Mouse (Mus musculus): ENCODE data around the gene Sfr1. TPM values are rescaled to one million over a fixed set of nuclear protein-coding genes. Genes with fewer than 3 reads are reported as not detected.

Gene Sfr1
- polyA plus RNA-seq, 1 experiment from 2014 or later, result 217 TPM

DNA sequence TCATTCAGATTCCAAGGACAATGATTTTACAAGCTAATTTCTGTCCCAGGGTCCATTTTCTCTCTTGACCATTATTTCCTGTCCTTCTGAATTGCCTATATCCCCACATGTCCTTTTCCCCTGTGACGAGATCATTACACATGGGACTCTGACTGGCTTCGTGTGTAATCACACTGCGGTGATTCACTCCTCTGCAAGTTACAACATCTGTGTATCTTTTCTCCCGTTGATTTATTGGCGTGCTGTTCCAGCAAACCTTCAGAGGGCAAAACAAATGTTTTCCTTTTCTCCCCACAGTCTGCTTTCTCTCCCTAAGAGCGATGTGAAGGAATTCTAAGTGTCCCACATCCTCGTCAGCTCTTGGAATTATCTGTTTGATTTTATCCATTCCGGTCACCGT is 31.7 kb upstream of the Sfr1 start:
- H3K4me1 ChIP-seq (ENCODE audit: control insufficient read depth in 2 of 2, insufficient read depth in 2 of 2, low read length in 2 of 2), result no peaks in the 10 kb centered on the region
- ATAC-seq (ENCODE audit: insufficient number of reproducible peaks, insufficient read depth, low FRiP score, low read depth), result no peak
- H3K27ac ChIP-seq (replicated peaks in 1 of 2; ENCODE audit: control insufficient read depth in 1 of 2, insufficient read depth in 1 of 2, low read depth in 2 of 2, low read length in 2 of 2), result no peak overlapping the region
- H3K4me2 ChIP-seq (ENCODE audit: low read length), result no peak overlapping the region
- no peak overlapping the region for H3K4me3 ChIP-seq (ENCODE audit: control insufficient read depth in 1 of 2, insufficient read depth in 1 of 2, low read depth in 1 of 2, low read length in 2 of 2)
- H3K36me3 ChIP-seq (ENCODE audit: control insufficient read depth, insufficient read depth, low read length), result no peaks in the 10 kb centered on the region
- H3K9ac ChIP-seq (ENCODE audit: low read length), result no peak overlapping the region
- 0 out of 2 replicates have a peak, but pooled peaks cover 3% of the 10 kb centered on the region for H3K9me3 ChIP-seq (ENCODE audit: control insufficient read depth, low read length)
- WGBS, result 54% methylated on average over 9 of the region's 9 CpGs
- H3K27me3 ChIP-seq (ENCODE audit: control insufficient read depth, insufficient read depth, low read length), result no peaks in the 10 kb centered on the region

DNA sequence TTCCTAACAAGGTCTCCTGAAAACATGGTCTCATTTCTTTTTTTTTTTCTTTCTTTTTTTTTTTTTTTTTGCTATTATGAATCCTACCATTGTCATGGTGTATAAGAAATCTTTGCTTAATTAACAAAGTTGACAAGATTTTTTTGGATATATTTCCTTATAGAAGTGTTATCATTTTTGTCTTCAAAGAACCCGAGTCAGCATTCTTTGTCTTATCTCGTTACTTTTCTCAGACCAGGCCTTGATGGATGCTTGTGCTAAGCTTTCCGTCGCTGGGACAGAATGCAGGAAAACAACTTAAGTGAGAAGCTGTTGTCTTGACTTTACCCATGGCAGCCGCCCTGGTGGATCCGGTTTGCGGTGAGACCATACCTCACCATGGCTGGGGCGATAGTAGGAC is 31.0 kb upstream of the Sfr1 start:
- no peak for ATAC-seq (ENCODE audit: insufficient number of reproducible peaks, insufficient read depth, low FRiP score, low read depth)
- Histone ChIP-seq H3K36me3 (ENCODE audit: control insufficient read depth, insufficient read depth, low read length) (no peaks in the 10 kb centered on the region), H3K9me3 (ENCODE audit: control insufficient read depth, low read length) (0 out of 2 replicates have a peak, but pooled peaks cover 3% of the 10 kb centered on the region), H3K4me1 (ENCODE audit: control insufficient read depth in 2 of 2, insufficient read depth in 2 of 2, low read length in 2 of 2) (no peaks in the 10 kb centered on the region), H3K4me2 (ENCODE audit: low read length) (no peak overlapping the region), H3K9ac (ENCODE audit: low read length) (no peak overlapping the region), H3K27ac (replicated peaks in 1 of 2; ENCODE audit: control insufficient read depth in 1 of 2, insufficient read depth in 1 of 2, low read depth in 2 of 2, low read length in 2 of 2) (no peak overlapping the region), H3K4me3 (ENCODE audit: control insufficient read depth in 1 of 2, insufficient read depth in 1 of 2, low read depth in 1 of 2, low read length in 2 of 2) (no peak overlapping the region), H3K27me3 (ENCODE audit: control insufficient read depth, insufficient read depth, low read length) (no peaks in the 10 kb centered on the region)
- 63% methylated on average over 8 of the region's 8 CpGs for WGBS

DNA sequence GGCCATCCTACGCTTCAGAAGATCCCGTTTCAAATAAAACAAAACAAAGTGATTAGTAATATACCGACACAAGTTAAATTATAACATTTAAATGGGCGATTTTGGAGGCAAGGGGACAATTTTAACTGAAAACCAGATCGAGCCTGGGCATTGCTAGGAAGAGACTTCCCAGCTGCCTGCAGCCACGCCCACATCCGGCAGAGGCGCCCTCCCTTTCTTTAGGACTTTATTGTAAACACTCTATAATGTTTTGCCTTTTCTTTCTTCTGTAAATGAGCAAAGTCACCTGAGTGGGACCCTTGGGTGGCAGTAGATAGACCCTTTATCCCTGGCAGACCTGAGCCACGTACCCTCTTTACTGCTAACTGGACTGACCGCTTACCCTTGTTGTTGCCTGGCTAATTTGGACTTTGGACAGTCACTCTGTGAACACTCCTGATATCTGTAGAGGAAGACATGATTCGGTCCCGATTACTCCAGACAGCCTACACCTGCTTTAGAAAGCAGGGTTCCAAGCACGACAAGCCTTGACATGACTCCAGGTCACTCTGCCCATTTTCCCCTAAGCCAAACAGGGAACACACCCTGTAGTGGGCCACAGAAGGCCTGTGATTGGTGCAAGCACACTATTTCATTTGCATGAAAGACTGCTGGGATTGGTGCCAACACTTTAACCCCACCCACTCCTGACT is 26.3 kb upstream of the Sfr1 start:
- no peak overlapping the region for H3K27ac ChIP-seq (replicated peaks in 1 of 2; ENCODE audit: control insufficient read depth in 1 of 2, insufficient read depth in 1 of 2, low read depth in 2 of 2, low read length in 2 of 2)
- H3K27me3 ChIP-seq (ENCODE audit: control insufficient read depth, insufficient read depth, low read length), result no peaks in the 10 kb centered on the region
- H3K4me1 ChIP-seq (ENCODE audit: control insufficient read depth in 2 of 2, insufficient read depth in 2 of 2, low read length in 2 of 2), result no peaks in the 10 kb centered on the region
- WGBS, result 71% methylated on average over 13 of the region's 13 CpGs
- no peak overlapping the region for H3K4me3 ChIP-seq (ENCODE audit: control insufficient read depth in 1 of 2, insufficient read depth in 1 of 2, low read depth in 1 of 2, low read length in 2 of 2)
- no peak for ATAC-seq (ENCODE audit: insufficient number of reproducible peaks, insufficient read depth, low FRiP score, low read depth)
- 0 out of 2 replicates have a peak, but pooled peaks cover 3% of the 10 kb centered on the region for H3K9me3 ChIP-seq (ENCODE audit: control insufficient read depth, low read length)
- H3K9ac ChIP-seq (ENCODE audit: low read length), result no peak overlapping the region
- no peak overlapping the region for H3K4me2 ChIP-seq (ENCODE audit: low read length)
- H3K36me3 ChIP-seq (ENCODE audit: control insufficient read depth, insufficient read depth, low read length), result no peaks in the 10 kb centered on the region

DNA sequence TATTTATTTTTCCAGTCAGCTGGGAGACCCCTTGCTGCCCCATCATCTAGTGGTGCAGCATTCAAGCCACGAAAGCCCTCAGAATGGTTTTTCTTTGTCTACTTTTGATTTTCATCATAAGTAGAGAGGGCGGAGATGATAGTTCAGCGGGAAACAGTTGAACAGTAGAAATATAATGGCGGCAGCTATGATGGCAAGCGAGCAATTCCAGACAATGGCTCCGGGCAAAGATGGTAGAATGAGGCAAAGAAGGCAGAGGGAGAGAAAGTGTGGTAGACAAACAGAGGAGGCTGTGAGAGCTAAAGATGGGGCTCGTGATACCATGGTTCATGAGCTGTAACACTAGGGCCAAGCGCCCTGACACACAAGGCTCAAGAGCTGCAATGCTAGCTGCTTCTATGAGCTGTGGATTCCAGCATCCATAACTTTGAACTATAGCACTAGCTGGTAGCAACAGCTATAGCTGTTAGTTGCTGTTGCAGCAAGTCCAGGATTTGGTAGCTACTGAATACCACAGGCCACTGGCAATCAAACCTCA is 25.6 kb upstream of the Sfr1 start:
- WGBS, result 90% methylated on average over 8 of the region's 8 CpGs
- no peak for ATAC-seq (ENCODE audit: insufficient number of reproducible peaks, insufficient read depth, low FRiP score, low read depth)
- H3K9ac ChIP-seq (ENCODE audit: low read length), result no peak overlapping the region

DNA sequence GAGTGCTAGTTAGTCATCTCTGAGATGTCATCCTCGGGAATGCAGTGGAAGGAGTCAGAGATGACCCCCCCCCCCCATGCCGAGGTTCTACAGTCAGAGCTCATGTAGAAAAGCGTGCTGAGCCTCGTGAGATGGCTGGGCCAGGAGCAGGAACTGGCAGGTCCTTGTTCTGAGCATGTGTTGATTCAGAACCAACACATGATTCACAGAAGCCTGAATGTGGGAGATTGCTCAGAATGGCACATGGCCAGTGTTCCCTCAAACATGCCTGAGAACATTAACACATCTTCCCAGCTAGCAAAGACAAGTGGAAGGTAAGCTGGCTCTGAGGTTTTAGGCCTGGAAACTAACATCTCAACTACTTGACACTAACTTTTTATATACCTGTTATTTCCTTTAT is 21.1 kb upstream of the Sfr1 start:
- WGBS, result 74% methylated on average over 4 of the region's 4 CpGs
- Histone ChIP-seq H3K27me3 (ENCODE audit: control insufficient read depth, insufficient read depth, low read length) (no peaks in the 10 kb centered on the region), H3K4me1 (ENCODE audit: control insufficient read depth in 2 of 2, insufficient read depth in 2 of 2, low read length in 2 of 2) (no peaks in the 10 kb centered on the region)

More for the DNA sequence above, 25.6 kb upstream of the Sfr1 start:
- H3K27me3 ChIP-seq (ENCODE audit: control insufficient read depth, insufficient read depth, low read length), result no peaks in the 10 kb centered on the region
- no peak overlapping the region for H3K4me2 ChIP-seq (ENCODE audit: low read length)
- no peak overlapping the region for H3K4me3 ChIP-seq (ENCODE audit: control insufficient read depth in 1 of 2, insufficient read depth in 1 of 2, low read depth in 1 of 2, low read length in 2 of 2)
- H3K4me1 ChIP-seq (ENCODE audit: control insufficient read depth in 2 of 2, insufficient read depth in 2 of 2, low read length in 2 of 2), result no peaks in the 10 kb centered on the region
- H3K27ac ChIP-seq (replicated peaks in 1 of 2; ENCODE audit: control insufficient read depth in 1 of 2, insufficient read depth in 1 of 2, low read depth in 2 of 2, low read length in 2 of 2), result no peak overlapping the region
- H3K36me3 ChIP-seq (ENCODE audit: control insufficient read depth, insufficient read depth, low read length), result no peaks in the 10 kb centered on the region
- 0 out of 2 replicates have a peak, but pooled peaks cover 3% of the 10 kb centered on the region for H3K9me3 ChIP-seq (ENCODE audit: control insufficient read depth, low read length)

DNA sequence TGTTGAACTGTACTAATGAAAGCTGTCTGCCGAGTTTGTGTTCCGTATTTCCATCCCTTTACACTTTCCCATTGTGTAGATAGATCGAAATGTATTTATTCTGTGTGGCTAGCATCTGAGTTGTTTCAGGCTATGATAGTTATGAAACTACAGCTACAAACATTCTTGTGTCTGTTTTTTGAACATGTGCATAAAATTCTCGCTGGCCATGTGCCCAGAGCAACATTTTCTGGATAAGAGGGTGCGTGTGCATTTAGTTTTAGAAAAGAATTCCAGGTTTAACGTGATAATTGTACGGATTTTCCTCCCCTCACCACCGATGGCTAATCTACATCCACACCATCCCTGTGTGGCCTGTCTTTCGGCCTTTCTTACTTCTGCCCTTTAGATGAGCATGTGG is 18.0 kb upstream of the Sfr1 start:
- WGBS, result 60% methylated on average over 9 of the region's 9 CpGs
- Histone ChIP-seq H3K4me2 (ENCODE audit: low read length) (no peak overlapping the region), H3K9ac (ENCODE audit: low read length) (no peak overlapping the region), H3K27ac (replicated peaks in 1 of 2; ENCODE audit: control insufficient read depth in 1 of 2, insufficient read depth in 1 of 2, low read depth in 2 of 2, low read length in 2 of 2) (no peak overlapping the region), H3K27me3 (ENCODE audit: control insufficient read depth, insufficient read depth, low read length) (no peaks in the 10 kb centered on the region), H3K9me3 (ENCODE audit: control insufficient read depth, low read length) (0 out of 2 replicates have a peak, but pooled peaks cover 4% of the 10 kb centered on the region), H3K36me3 (ENCODE audit: control insufficient read depth, insufficient read depth, low read length) (no peaks in the 10 kb centered on the region), H3K4me1 (ENCODE audit: control insufficient read depth in 2 of 2, insufficient read depth in 2 of 2, low read length in 2 of 2) (no peaks in the 10 kb centered on the region), H3K4me3 (ENCODE audit: control insufficient read depth in 1 of 2, insufficient read depth in 1 of 2, low read depth in 1 of 2, low read length in 2 of 2) (no peak overlapping the region)
- ATAC-seq (ENCODE audit: insufficient number of reproducible peaks, insufficient read depth, low FRiP score, low read depth), result no peak

More for the DNA sequence above, 21.1 kb upstream of the Sfr1 start:
- Histone ChIP-seq H3K4me3 (ENCODE audit: control insufficient read depth in 1 of 2, insufficient read depth in 1 of 2, low read depth in 1 of 2, low read length in 2 of 2) (no peak overlapping the region), H3K27ac (replicated peaks in 1 of 2; ENCODE audit: control insufficient read depth in 1 of 2, insufficient read depth in 1 of 2, low read depth in 2 of 2, low read length in 2 of 2) (no peak overlapping the region), H3K36me3 (ENCODE audit: control insufficient read depth, insufficient read depth, low read length) (no peaks in the 10 kb centered on the region), H3K9me3 (ENCODE audit: control insufficient read depth, low read length) (no peaks in the 10 kb centered on the region), H3K4me2 (ENCODE audit: low read length) (no peak overlapping the region), H3K9ac (ENCODE audit: low read length) (no peak overlapping the region)
- ATAC-seq (ENCODE audit: insufficient number of reproducible peaks, insufficient read depth, low FRiP score, low read depth), result no peak

DNA sequence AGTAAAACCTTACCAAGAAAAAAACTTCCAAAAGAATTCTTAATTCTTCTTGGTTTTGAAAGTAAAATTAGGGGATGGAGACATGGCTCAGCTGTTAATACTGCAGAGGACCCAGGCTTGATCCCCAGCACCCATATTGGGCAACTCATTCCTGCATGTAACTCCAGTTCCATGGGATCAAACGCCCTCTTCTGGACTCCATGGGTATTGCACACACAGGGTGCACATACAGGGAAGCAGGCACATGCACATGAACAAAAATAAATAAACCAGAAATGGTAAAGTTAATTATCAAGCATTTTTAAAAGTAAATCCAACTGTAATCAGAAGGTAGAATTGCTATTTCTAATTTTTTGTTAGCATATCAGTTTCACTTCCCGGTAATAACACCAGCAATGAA is 15.3 kb upstream of the Sfr1 start:
- Histone ChIP-seq H3K4me2 (ENCODE audit: low read length) (no peak overlapping the region), H3K4me3 (ENCODE audit: control insufficient read depth in 1 of 2, insufficient read depth in 1 of 2, low read depth in 1 of 2, low read length in 2 of 2) (no peak overlapping the region), H3K27ac (replicated peaks in 1 of 2; ENCODE audit: control insufficient read depth in 1 of 2, insufficient read depth in 1 of 2, low read depth in 2 of 2, low read length in 2 of 2) (no peak overlapping the region), H3K9me3 (ENCODE audit: control insufficient read depth, low read length) (0 out of 2 replicates have a peak, but pooled peaks cover 4% of the 10 kb centered on the region), H3K36me3 (ENCODE audit: control insufficient read depth, insufficient read depth, low read length) (no peaks in the 10 kb centered on the region), H3K4me1 (ENCODE audit: control insufficient read depth in 2 of 2, insufficient read depth in 2 of 2, low read length in 2 of 2) (no peaks in the 10 kb centered on the region), H3K9ac (ENCODE audit: low read length) (no peak overlapping the region), H3K27me3 (ENCODE audit: control insufficient read depth, insufficient read depth, low read length) (no peaks in the 10 kb centered on the region)
- no peak for ATAC-seq (ENCODE audit: insufficient number of reproducible peaks, insufficient read depth, low FRiP score, low read depth)
- WGBS, result 63% methylated on average over 2 of the region's 2 CpGs

Measured in heart, embryonic 14.5 days (tissue).